Mouse (Mus musculus): ENCODE measurements at regions not wholly inside any gene's neighbourhood (a gene's known extent, or its start where the extent isn't known, plus 50 kb on each side); places are given as distances from the start of the nearest gene placed in this dataset.

DNA sequence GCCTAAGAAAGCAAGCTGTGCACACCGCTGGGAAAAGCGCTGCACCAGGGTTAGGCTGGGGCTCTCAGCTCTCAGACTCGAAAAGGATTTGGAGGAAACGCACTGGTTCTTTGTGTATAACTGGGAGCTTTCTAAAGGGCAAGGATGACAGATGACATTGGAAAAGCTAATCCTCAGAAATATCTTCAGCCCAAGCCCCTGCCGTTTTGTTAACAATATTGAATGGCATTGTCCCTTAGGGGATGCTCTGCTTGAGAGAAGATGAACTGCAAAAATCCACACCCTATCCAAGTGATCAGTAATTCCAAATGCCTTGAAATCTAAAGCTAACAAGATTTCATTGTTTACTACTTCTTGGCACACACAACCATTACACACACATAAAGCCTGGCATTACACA is 419.1 kb downstream of the Fut8 start:
- TF ChIP-seq POLR2A (IDR thresholded peaks at IDR 0.05; ENCODE audit: insufficient read depth, low read depth, low read length): no peak
- TF ChIP-seq EP300 (IDR thresholded peaks at IDR 0.05; ENCODE audit: insufficient read depth, low read depth, low read length): no peak
- no peak for TF ChIP-seq CTCF (IDR thresholded peaks at IDR 0.05)

All from heart, adult 2 months (tissue).